Mouse (Mus musculus): ENCODE measurements around the gene Zfyve28. TPM values are rescaled to one million over a fixed set of nuclear protein-coding genes. Genes with fewer than 3 reads are reported as not detected.
A peak's percentile ranks its signal among the peaks of the same experiment; 100 is the strongest.

The Zfyve28 gene
- total and polyA plus RNA-seq, 2 experiments from 2014 or later: 0.04 to 0.19 TPM

DNA sequence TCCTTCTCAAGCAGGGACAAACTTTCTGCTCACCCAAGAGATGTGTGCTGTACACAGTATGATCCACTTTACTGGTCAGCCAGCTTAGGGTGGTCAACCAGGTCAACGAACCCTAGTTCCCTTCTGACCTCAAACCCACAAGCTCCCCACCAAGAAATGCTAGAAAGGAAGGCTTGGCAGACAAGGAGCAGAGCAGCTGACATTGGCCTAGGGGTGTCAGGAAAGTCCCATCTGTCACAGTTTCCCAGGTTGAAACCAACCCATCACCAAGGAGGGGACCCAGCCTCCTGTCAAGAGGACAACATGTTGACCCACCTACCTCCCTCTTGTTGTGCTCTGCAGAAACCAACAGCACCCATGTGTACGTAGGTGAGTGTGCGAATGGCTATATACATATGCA, 41.8 kb downstream of the Zfyve28 start:
- ATAC-seq (ENCODE audit: insufficient read depth, low read depth): no peak
- TF ChIP-seq EP300 (IDR thresholded peaks at IDR 0.05; ENCODE audit: low read depth): no peak
- no peak for TF ChIP-seq CTCF (IDR thresholded peaks at IDR 0.05; ENCODE audit: low read depth)
- no peak overlapping the region for H3K9ac ChIP-seq (replicated peaks; ENCODE audit: low read depth, low read length)

DNA sequence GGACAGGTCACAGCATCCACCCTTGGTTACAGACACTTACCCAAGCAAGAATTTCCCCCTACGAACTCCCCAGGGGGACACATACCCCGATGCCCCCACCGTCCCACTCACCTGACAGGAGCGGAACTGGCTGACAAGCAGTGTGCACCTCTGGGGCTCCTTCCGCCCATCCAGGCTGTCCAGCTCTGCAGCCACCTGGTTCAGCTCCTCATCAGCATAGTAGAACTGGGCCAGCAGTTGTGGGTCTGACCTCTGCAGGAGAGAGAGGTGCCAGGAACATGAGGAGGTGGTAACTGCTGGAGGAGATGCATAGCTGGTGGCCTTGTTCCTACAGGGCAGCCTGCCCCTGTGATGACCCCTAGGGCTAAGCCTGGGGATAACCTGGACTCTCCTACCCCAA, 45.2 kb downstream of the Zfyve28 start:
- DNase-seq (ENCODE audit: low spot score) (no peak), ATAC-seq (ENCODE audit: insufficient read depth, low read depth) (peak; percentile 25; the same call in 1 of the 2 replicates)
- Histone ChIP-seq H3K27ac (ENCODE audit: low read depth) (no peak overlapping the region), H3K9me3 (replicated peaks; ENCODE audit: control insufficient read depth, low read length) (no peaks in the 10 kb centered on the region), H3K4me1 (ENCODE audit: control insufficient read depth, insufficient read depth) (peaks cover 12% of the 10 kb centered on the region; the same call in 1 of the 2 replicates), H3K9ac (replicated peaks; ENCODE audit: low read depth, low read length) (no peak overlapping the region), H3K4me2 (ENCODE audit: low read depth, low read length) (0 out of 2 replicates have a peak overlapping the region, but pooled peaks have one; percentile 28), H3K36me3 (replicated peaks; ENCODE audit: control insufficient read depth, insufficient read depth, low read length) (no peaks in the 10 kb centered on the region), H3K4me3 (ENCODE audit: low read depth, low read length) (no peak overlapping the region), H3K27me3 (ENCODE audit: control insufficient read depth, insufficient read depth, low read length) (0 out of 2 replicates have a peak, but pooled peaks cover 4% of the 10 kb centered on the region)
- WGBS: 79% methylated on average over 5 of the region's 5 CpGs
- TF ChIP-seq EP300 (IDR thresholded peaks at IDR 0.05; ENCODE audit: low read depth): no peak
- TF ChIP-seq CTCF (IDR thresholded peaks at IDR 0.05; ENCODE audit: low read depth): no peak

More for the DNA sequence above, 41.8 kb downstream of the Zfyve28 start:
- H3K27ac ChIP-seq (ENCODE audit: low read depth): no peak overlapping the region
- no peak overlapping the region for H3K4me2 ChIP-seq (ENCODE audit: low read depth, low read length)
- peaks cover 13% of the 10 kb centered on the region; the same call in 1 of the 2 replicates for H3K4me1 ChIP-seq (ENCODE audit: control insufficient read depth, insufficient read depth)
- DNase-seq (ENCODE audit: low spot score): no peak
- 0 out of 2 replicates have a peak, but pooled peaks cover 4% of the 10 kb centered on the region for H3K27me3 ChIP-seq (ENCODE audit: control insufficient read depth, insufficient read depth, low read length)
- H3K36me3 ChIP-seq (replicated peaks; ENCODE audit: control insufficient read depth, insufficient read depth, low read length): no peaks in the 10 kb centered on the region
- H3K9me3 ChIP-seq (replicated peaks; ENCODE audit: control insufficient read depth, low read length): no peaks in the 10 kb centered on the region
- 93% methylated on average over 3 of the region's 3 CpGs for WGBS
- H3K4me3 ChIP-seq (ENCODE audit: low read depth, low read length): no peak overlapping the region

DNA sequence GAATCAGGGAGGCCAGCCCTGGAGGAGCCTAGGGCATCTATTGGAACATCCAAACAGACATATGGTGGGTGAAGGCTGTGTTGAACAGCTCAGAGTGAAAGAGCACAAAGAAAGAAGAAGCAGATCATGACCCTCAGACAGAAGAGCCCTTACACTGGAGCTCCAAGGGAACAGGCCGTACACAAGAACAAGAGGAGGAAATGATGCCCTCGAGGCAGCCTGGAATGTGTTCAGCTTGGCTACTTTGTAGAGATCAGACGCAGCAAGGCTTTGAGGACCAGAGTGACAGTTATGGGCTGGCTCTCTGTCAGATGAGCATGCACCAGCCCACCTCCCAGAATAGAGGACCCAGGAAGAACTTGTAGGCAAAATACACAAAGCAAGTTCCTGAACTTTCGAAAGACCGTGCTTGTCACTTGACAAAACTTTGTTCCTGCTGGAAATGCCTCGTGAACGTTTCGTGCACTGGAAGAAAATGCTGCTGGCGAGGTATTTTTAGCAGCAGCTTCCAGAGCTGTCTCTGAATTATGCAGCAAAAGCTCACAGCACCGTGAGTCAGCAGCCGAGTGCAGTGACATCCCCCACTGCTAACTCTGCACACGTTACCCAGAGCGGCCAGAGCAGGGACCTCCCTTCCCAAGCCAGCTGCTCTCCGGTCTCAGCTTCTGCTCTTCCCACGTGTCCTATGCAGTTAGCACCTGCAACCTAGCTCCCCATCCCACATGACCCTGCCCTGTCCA, 45.9 kb downstream of the Zfyve28 start:
- Histone ChIP-seq H3K36me3 (replicated peaks; ENCODE audit: control insufficient read depth, insufficient read depth, low read length) (no peaks in the 10 kb centered on the region), H3K4me3 (ENCODE audit: low read depth, low read length) (no peak overlapping the region), H3K27me3 (ENCODE audit: control insufficient read depth, insufficient read depth, low read length) (0 out of 2 replicates have a peak, but pooled peaks cover 4% of the 10 kb centered on the region), H3K4me2 (ENCODE audit: low read depth, low read length) (peak overlapping the region; percentile 28), H3K9ac (replicated peaks; ENCODE audit: low read depth, low read length) (no peak overlapping the region), H3K4me1 (ENCODE audit: control insufficient read depth, insufficient read depth) (peaks cover 12% of the 10 kb centered on the region; the same call in 1 of the 2 replicates), H3K27ac (ENCODE audit: low read depth) (peak overlapping the region; percentile 59), H3K9me3 (replicated peaks; ENCODE audit: control insufficient read depth, low read length) (no peaks in the 10 kb centered on the region)
- 3% methylated on average over 15 of the region's 15 CpGs for WGBS
- DNase-seq (ENCODE audit: low spot score) (peak; percentile 84), ATAC-seq (ENCODE audit: insufficient read depth, low read depth) (peak; percentile 82)
- TF ChIP-seq EP300 (IDR thresholded peaks at IDR 0.05; ENCODE audit: low read depth) (no peak), CTCF (IDR thresholded peaks at IDR 0.05; ENCODE audit: low read depth) (no peak)

DNA sequence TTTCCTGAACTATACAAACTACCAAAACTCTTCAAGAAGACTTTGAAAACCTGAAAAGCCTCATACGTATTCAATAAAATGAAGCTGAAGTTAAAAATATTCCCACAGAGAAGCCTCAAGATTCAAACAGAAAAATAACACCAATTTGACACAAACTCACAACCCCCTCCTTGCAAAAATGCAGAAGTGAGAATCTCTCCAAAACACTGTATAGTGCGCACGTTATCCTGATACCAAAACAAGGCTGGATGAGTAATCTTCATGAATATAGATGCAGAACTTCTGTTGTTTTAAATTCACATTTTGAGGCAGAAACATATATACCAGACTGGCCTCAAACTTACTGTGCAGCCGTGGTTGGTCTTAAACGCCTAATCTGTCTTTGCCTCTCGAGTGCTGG, 49.8 kb downstream of the Zfyve28 start:
- DNase-seq (ENCODE audit: low spot score): no peak
- ATAC-seq (ENCODE audit: insufficient read depth, low read depth): no peak
- Histone ChIP-seq H3K9ac (replicated peaks; ENCODE audit: low read depth, low read length) (no peak overlapping the region), H3K27ac (ENCODE audit: low read depth) (no peak overlapping the region), H3K4me3 (ENCODE audit: low read depth, low read length) (no peak overlapping the region), H3K9me3 (replicated peaks; ENCODE audit: control insufficient read depth, low read length) (no peaks in the 10 kb centered on the region), H3K4me2 (ENCODE audit: low read depth, low read length) (no peak overlapping the region), H3K27me3 (ENCODE audit: control insufficient read depth, insufficient read depth, low read length) (peaks cover 10% of the 10 kb centered on the region; the same call in 1 of the 2 replicates), H3K4me1 (ENCODE audit: control insufficient read depth, insufficient read depth) (peaks cover 12% of the 10 kb centered on the region; the same call in 1 of the 2 replicates), H3K36me3 (replicated peaks; ENCODE audit: control insufficient read depth, insufficient read depth, low read length) (no peaks in the 10 kb centered on the region)
- 90% methylated on average over 6 of the region's 6 CpGs for WGBS
- no peak for TF ChIP-seq CTCF (IDR thresholded peaks at IDR 0.05; ENCODE audit: low read depth)

DNA sequence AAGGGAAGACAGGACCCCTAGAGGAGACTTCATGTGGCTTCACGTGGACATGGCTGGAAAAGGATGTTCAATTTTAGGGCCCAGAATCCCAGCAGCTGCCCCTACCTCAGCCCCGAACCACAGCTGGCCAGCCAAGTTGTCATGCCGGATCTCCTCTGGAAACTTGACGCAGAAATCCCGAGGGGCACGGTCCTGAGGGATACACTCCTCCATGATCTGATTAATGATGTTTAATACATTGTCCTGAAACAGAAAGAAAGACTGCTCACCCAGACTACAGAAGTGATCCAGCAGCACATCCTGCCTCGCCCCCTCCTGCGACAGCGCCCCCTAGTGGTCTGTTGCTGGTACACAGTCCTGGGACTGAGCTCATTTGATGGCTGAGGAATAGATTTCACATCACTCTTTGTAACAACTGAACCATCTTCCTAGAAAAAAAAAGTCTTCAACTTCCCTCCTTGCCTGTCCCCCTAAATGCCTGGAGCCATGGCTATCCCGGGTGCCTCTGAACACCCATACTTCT, 52.3 kb downstream of the Zfyve28 start:
- Histone ChIP-seq H3K27me3 (ENCODE audit: control insufficient read depth, insufficient read depth, low read length) (peaks cover 10% of the 10 kb centered on the region; the same call in 1 of the 2 replicates), H3K36me3 (replicated peaks; ENCODE audit: control insufficient read depth, insufficient read depth, low read length) (no peaks in the 10 kb centered on the region), H3K4me3 (ENCODE audit: low read depth, low read length) (no peak overlapping the region), H3K27ac (ENCODE audit: low read depth) (no peak overlapping the region), H3K9me3 (replicated peaks; ENCODE audit: control insufficient read depth, low read length) (no peaks in the 10 kb centered on the region), H3K9ac (replicated peaks; ENCODE audit: low read depth, low read length) (no peak overlapping the region), H3K4me2 (ENCODE audit: low read depth, low read length) (no peak overlapping the region), H3K4me1 (ENCODE audit: control insufficient read depth, insufficient read depth) (no peaks in the 10 kb centered on the region)
- 0 out of 2 replicates have a peak, but pooled peaks have one; percentile 27 for ATAC-seq (ENCODE audit: insufficient read depth, low read depth)
- TF ChIP-seq CTCF (IDR thresholded peaks at IDR 0.05; ENCODE audit: low read depth) (peak; percentile 71), EP300 (IDR thresholded peaks at IDR 0.05; ENCODE audit: low read depth) (no peak)
- 53% methylated on average over 10 of the region's 10 CpGs for WGBS
- DNase-seq (ENCODE audit: low spot score): peak; percentile 36

Data from heart, postnatal 0 days (tissue).